ENCODE assay signal across 17 mouse cellular contexts in the genomic region with DNA sequence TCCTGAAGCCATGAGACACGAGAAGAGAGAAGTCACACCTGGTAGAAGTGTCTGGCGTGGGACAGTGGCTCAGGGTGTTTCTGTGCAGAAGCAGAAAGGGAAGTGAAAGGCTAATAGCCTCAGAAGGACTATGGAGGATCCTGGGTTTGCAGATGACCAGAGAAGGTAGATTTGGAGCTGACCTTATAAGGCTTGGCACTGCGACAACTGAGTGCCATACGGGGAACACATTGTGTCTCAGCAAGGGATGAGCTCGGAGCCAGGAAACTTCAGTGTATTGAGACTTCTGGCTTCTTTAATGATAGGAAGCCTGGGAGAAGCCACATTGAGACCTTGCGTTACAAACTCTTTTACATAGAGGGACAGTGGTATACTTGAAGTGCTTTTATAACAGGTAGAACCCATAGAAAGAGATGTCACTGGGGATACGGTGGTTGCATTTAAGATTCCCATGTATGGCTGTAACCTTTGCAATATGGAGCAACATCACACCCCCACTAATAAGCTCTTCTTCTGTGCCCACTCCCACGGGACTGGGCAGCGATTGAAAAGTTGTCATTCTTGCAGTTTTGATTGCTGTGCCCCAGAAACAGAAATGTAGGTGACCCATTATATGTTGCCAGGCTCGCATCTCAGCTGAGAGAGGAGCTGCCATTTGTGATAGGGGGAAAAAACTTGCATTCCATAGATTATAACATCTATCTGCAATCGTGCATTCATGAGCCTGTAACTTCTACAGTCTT.
DNase-seq lines count a peak whose midpoint lies in the region; ATAC-seq lines count a peak whose summit lies in the region.
"Had no signal": no experiment of that assay in that cellular context is flagged by ENCODE, and none has a peak within 500 bp of the region (broad histone marks: within the 10 kb centered on the region; RNA-seq: fewer than 3 reads in every experiment).

No protein-coding gene starts in this region.

- no peak for DNase-seq in cerebellum, postnatal 4 days (ENCODE audit: low spot score in 2 of 2)
- peak; percentile 87 for DNase-seq in cerebellum, adult 11-12 months
- peak; percentile 93 for DNase-seq in cerebellum, adult 9-10 months
- DNase-seq in cerebellum, postnatal 25 days = peak; percentile 89 to 91
- no peak for DNase-seq in adrenal gland, postnatal 10 days
- no peak for DNase-seq in heart, postnatal 4 days
- no peak for DNase-seq in liver
- DNase-seq: adrenal gland, adult 8-10 months; B cell, adult 2 months; gastrocnemius, postnatal 25 days; heart, adult 11 months; heart, postnatal 36 days; kidney, adult 18-20 months had no signal

- peak; percentile 98 for ATAC-seq in cerebellum, adult (ENCODE audit: insufficient number of reproducible peaks, low FRiP score, low TSS enrichment)
- ATAC-seq: CD4-positive, CD25-positive, alpha-beta regulatory T cell, adult 4 months; forebrain, embryonic 16.5 days; intestine, embryonic 15.5 days had no signal

Comparison
In these comparisons a context has a peak if more than half of its experiments do, and no peak if none do; other contexts are left out.
1. DNase-seq: peak in cerebellum, adult 11-12 months (single experiment), cerebellum, adult 9-10 months (single experiment) and cerebellum, postnatal 25 days (2 of 2); none in cerebellum, postnatal 4 days (0 of 2), adrenal gland, postnatal 10 days (single experiment), heart, postnatal 4 days (single experiment) and liver (single experiment).